Mouse (Mus musculus) embryo, embryonic 11 days (tissue): Measurements from ENCODE around the gene Atp6v1g1.

Source experiments
- DNase-seq: peaks from one replicate; pipeline ENCODE4 v3.0.0-alpha.2; 2015

The Atp6v1g1 gene

DNA sequence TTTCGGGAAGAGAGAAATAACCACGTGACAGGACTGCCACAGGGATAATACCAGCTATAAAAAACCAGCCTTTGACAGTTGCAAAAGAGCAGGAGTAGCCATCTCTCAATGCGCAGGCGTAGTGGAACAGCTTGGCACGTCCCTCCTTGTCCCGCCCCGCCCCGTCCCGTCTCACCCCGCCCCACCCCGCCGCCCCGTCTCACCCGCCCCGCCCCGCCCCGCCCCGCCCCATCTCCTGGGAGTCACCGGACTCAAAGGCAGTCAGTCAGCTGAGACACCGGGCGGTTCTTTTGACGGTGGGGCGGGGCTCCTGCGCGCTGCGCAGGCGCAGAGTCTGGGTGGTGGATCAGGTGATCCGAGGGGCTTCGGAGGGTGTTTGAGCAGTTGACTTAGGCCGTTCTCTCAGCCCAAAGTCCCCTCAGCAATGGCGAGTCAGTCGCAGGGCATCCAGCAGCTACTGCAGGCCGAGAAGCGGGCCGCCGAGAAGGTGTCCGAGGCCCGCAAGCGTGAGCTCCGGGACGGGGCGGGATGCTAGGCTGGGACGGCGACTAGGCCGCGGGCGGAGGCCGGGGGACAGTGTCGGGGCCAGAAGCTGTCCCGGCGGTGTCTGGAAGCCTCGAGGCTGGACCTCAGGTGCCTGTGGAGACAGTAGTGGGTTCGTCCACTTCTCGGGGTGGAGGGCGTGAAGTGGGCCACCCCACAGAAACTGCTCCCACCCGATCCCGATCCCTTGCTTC, at the start of gene Atp6v1g1:
Atp6v1g1 (plus strand) TSS at position 279 of the 737 bp plus-strand sequence.
- peak; percentile 96 for DNase-seq

DNA sequence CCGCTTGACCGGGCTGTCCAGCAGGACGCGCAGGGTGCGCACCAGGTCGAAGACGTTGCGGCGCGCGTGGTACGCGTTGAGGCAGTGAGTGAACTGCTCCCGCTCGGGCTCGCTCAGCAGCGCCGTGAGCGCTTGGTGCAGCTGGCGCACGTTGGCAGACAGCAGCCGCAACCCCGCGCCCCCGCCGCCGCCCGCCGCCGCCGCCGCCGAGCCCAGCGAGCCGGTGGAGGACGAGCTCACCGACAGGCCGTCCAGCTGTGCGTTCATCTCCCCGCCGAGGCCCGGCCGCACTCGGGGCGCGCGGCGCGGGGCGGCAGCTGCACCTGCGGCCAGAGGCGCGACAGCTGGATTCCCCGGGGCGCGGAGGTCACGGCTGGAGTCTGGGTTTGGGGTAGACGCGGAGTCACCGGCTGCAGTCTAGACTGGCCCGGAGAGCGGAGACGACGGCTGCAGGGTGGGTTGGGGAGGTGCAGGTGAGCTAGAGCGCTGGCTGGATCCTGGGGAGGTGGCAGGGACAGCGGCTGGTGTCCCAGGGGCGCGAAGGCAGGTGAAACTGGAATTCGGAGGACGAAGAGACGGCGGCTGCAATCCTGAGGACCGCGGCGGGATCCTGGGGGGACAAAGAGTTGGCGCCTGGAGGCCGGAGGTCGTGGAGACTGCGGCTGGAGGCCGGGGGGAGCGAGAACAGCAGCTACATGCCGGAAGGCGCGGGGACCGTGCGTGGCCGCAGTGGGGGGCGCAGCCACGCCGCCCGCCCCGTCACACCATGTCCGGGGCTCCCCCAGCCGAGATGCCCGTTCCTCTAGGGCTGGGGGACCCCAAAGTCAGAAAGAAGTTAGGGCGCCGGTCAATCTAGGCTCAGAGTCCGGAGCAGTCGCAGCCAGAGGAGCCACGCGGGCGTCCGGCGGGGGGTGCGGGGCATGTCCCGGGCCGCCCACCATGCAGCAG, 49.3 kb upstream of the Atp6v1g1 start:
- DNase-seq = peak; percentile 79

DNA sequence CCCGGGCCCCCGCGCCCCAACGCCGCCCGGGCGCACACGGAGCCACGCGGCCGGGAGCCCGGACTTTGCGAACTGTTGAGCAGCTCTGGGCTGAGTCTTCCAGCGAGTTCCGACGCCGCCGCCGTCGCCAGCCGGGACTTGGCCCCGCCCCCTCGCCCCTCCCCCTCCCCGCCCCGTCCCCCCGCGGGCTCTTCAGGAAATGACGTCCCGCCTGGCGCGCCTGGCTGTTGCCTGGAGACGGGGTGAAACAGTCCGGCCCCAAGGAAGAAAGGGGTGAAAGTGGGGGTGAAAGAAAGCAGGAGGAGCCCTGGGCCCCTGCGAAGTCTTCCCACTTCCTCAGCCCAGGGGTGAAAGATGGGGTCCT, 48.7 kb upstream of the Atp6v1g1 start, which contains the start of gene Whrn:
Whrn (minus strand) TSS at position 77 of the 364 bp plus-strand sequence.
- DNase-seq = peak; percentile 91

DNA sequence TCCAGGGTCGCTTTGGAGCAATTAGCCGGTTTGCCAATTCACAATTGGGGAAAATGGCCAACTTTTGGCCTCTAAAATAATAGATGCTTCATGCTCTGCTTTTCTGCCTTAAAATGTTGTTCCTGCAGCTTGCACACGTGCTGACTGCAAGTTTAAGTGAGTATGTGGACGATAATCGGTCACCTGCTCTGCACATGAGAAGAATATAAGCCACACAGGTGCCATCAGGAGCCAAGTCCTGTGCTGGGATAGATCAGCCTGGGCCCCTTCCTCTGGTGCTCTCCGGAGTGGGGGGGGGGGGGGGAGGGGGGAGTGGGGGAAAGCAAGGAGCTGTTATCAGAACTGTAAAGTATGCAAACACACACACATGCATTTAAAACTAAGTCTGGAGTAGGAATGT, 48.3 kb upstream of the Atp6v1g1 start:
- DNase-seq = no peak

DNA sequence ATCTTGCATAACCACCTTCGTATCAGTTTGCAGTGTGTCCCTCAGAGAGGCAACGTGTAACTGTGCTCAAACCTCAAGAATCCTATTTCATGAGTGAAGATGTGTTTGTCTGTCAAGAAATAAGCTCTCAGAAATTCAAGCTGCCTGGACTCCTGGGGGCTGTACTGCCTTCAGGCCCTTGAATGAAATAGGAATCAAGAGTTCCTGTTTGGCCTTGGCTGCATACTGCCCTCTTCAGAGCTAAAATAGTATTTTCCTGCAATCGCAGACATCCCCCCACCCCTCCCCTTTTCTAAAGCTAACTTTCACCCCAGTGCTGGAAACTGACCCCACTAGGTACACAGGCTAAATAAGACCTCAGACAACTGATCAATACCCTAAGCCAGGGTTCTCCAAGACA, 46.2 kb upstream of the Atp6v1g1 start:
- DNase-seq = peak; percentile 43

DNA sequence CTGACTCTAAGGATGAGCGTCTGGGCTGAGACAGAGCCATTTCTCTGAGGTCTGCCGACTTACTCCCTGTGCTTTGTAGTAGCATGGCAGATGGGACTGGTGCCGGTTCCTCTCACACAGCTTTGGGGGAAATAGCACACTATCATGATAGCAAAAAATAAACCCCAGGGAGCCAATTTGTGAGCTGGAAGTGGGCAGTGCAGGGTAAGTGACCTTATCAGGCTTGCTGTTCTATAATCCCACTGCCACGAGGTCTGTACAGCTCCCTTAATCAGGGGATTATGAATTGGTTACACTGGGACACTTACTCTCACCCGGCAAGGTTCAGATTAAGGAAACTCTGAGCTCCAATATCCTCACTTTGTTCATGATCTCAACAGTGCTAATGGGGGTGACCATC, 43.5 kb upstream of the Atp6v1g1 start:
- DNase-seq = no peak

DNA sequence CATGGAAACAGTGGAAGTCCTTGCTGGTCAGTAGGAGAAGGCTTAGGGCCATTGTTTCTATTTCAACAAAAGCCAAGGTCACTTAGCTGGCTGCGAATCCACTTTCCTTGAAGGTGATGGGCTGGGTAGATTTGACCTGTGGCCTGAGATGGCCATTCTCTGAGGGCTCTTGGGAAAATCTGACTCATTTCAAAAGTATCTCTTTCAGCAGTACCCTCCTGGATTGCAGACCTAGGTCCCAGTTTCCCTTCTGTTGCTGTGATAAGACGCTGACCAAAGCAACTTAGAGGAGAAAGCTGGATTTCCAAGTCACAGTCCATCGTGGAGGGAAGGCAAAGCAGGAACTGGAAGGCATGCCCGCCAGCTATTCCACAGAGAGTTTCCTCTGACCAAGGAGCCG, 40.6 kb upstream of the Atp6v1g1 start:
- DNase-seq = no peak

DNA sequence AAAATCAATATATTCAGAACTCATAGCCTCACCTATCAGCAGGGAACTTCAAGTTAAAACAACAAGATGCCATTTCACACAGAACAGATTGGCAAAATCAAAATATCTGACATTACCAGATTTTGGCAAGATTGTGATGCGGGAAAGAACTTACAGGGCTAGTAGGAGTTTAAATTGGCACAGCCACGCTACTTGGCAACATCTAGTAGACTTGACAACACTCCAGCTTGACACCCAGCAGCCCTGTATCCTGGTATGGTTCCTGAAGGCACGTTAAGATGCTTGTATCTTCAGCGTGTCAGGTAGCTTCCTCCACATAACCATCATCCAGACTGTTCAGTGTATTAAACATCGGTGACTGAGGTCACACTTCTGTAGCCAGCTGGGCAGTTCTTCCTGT, 37.1 kb upstream of the Atp6v1g1 start:
- DNase-seq = no peak

DNA sequence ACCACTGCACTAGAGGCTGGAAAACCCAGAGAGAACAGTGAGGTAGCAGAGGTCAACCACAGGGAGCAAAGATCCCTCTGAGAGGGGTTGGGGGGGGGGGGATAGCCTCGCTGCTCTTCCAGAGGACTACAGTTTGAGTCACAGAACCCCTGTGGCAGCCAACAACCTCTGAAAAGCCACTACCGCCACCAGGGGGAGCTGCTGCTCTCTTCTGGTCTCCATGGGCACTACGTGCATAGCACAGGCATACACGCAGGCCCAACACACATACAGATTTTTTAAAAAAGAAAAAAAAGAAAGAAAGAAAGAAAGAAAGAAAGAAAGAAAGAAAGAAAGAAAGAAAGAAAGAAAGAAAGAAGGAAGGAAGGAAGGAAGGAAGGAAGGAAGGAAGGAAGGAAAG, 36.3 kb upstream of the Atp6v1g1 start:
- peak; percentile 72 for DNase-seq

DNA sequence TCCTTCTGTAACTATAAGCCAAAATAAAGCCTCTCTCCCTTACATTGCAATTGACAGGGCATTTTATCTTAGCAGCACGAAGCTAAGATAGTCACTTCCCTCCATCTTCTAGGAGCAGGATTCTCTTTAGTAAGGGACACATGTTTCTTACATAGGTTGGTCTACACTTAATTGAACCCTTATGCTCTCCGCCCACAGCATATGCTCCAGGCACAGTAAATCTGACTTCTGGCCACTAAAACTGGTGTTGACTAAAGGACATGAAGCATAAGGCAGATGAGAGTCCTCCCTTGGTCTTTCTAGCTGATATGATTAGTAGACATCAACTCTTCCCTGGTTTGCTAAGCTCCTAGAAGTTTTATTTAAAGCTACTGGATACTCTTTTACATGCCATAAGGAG, 31.7 kb upstream of the Atp6v1g1 start:
- no peak for DNase-seq

DNA sequence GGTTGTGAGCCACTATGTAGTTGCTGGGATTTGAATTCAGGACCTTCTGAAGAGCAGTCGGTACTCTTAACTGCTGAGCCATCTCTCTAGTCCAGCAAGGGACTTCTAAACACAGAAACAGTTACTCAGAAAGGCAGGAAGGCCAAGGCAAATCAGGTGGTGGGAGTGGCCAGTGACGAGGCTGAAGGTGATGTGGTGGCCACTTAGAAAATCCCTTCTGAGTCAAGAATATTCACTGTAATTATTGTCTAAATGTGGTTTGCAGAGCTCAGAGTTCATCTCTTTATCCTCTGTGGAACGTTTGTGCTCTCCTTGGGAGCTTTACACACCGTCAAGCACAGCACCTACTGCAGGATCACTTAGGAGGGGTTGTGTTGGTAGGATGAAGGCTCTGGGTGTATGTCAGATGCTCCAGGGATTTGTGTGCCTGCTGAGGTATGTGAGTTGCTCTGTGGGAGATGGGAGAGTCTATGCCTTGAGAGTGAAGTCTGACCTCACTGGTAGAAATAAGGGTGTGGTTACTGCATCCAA, 30.1 kb upstream of the Atp6v1g1 start:
- no peak for DNase-seq

DNA sequence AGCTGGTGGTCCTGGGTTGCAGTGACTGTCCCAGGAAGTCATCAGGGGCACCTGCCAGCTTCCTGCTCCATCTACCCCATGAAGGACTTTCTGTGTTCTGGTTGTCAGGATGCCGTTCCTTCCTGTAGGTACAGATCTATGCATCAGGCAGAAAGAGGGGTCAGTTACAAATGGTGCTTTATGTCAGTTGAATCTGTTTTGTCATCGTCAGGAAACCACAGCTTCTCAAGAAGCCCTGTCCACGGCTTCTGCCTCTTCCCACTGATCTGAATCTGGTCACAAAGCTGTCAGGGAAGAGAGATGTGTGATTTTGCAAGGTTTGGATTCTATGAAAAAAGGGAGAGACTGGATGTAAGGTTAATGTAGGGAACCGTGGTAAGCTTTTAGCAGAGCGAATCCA, 29.6 kb upstream of the Atp6v1g1 start:
- DNase-seq = no peak

DNA sequence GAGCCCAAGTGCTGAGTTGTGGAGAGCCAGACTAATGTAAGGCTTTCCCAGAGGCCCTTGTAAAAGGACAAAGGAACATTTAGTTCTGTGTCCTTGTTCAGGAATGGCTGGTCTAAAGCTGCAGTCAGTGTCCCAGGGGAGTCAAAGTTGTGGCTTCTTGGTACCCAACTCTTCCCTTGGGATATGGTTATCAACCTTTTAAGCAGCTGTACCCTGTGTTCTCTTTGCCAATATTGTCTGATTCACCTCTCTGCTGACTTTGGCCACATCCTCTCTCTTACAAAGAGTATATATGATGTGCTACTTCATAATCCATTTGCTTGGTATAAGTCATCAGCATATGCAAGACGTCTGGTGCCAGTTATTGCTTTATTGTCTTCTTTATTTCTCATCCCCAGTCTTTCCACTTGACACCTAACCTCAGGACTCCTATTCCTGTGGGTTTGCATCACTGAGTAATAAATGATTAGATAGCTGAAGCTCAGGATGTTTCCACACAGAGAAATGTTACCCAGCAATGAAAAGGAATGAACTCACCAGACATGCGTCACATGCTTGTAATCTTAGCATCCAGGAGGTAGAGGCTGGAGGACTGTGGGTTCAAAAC, 22.7 kb upstream of the Atp6v1g1 start:
- DNase-seq = no peak

DNA sequence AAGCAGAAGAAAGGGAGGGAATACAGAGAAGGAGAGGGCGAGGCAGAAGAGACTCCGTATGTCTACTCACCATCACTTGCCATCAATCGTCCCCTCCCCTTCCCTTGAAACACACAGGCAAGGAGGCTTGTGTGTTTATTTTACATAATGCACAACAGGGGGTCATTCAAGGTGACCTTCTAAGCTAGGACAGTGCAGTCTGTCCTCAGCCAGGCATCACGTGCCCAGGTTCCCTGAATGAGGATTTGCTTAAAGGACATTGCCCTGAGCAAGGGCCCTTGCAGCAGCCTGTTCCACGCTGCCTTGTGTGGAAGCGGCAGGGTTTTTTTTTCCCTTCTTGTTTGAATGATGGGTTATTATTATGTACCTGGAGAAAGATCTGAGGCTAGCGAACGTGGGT, 19.1 kb upstream of the Atp6v1g1 start:
- DNase-seq = no peak

DNA sequence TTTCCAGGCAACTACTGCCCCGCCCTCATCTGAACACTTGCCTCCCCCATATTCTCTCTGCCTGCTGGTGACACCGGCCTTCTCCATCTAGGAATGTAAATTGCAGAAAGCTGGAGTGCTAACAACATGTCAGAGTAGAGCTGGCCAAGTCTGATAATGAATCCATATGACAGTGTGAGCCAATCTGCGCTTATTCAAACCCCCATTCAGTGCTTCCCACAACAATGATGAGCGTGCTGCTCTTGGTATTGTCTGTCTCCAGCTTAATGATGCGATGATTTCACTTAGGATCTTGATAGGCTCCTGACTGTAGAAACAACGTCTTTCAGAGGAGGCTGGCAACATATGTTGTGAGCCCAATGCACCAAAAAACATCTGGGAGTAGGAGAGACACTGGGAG, 15.6 kb upstream of the Atp6v1g1 start:
- DNase-seq = no peak

DNA sequence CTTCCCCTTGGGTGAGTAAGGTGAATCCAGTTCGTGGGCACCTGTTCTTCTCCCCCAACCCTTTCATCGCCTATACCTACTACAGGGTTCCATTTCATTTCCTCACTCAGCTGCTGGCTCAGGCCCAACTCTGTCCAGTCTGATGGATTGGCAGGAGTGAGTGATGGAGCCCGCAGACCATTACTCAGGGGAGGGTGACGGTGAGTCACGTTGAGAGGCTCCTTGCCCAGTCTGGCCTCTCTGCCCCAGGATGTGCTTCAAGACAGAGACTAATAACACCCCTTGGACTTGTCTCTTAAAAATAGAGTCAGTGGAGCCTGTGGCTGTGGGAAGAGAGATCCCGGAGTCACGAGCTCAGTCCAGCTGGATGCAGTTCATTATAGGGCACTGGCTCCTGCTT, 14.2 kb upstream of the Atp6v1g1 start:
- no peak for DNase-seq

DNA sequence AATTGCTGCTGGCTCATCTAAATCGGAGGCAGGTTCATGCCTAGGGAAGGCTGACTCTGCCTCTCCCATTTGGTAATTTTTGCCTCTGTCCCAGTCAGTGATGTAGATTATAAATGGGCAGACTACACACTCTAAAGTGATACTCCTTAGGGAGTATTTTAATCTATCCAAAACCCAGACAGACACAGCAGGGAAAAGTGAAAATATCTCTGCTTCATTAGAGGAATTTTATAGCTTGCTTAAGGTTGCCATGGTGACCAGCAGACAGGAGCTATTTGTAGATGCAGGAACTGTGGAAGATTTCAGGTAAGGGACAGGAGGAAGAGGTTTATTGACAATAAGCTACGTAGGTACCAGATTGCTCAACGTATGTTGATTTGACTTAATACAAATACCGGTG, 7.0 kb upstream of the Atp6v1g1 start:
- DNase-seq = no peak

DNA sequence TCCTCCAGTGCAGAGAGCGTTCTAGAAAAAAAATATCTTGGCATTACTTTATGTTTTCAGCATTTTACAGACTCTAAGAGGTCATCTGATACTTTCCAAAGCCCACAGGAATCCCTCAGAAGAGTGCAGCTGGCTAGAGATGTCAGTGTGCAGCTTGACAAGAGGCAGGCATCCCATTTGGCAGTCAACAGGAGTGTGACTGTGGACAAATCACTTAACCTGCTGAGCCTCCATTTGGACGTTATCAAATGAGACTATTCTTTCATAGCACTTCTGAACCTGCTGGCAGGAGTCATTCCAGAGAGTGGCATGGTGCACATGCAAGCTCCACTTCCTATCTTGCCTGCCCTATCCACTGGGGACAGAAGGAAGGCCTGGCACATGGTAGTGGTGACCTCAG, 2.4 kb upstream of the Atp6v1g1 start:
- DNase-seq = no peak

DNA sequence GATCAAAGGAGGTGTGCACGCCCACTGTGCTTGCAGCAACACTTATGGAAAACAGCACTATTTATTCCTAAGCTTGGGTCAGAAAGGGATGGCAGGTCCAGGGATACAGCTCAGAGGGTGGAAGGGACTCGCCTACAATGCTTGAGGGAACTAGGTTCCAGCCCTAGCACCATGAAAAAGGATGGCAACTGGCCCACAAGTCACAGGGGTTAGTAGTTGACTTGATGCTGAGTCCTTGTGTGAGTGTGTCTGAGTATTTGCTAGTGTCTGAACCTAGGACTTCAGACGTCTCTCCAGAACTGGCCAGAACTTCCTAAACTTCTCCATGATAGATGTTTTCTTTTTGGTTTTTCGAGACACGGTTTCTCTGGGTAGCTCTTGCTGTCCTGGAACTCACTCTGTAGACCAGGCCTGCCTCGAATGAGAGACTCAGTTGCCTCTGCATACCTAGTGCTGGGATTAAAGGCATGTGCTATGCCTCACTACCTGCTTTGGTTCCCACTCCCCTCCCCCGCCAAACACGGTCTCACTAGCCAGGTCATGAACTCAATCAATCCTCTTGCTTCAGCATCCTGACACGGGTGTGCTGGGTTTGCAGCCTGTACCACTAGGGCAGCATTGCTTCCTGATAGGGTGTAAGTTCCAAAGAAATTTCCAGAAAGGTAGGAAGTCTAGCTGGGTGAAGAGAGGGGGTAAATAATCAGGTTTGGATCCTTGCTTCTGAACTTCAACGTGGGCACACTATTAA, 652 bp upstream of the Atp6v1g1 start:
- peak; percentile 55 for DNase-seq

DNA sequence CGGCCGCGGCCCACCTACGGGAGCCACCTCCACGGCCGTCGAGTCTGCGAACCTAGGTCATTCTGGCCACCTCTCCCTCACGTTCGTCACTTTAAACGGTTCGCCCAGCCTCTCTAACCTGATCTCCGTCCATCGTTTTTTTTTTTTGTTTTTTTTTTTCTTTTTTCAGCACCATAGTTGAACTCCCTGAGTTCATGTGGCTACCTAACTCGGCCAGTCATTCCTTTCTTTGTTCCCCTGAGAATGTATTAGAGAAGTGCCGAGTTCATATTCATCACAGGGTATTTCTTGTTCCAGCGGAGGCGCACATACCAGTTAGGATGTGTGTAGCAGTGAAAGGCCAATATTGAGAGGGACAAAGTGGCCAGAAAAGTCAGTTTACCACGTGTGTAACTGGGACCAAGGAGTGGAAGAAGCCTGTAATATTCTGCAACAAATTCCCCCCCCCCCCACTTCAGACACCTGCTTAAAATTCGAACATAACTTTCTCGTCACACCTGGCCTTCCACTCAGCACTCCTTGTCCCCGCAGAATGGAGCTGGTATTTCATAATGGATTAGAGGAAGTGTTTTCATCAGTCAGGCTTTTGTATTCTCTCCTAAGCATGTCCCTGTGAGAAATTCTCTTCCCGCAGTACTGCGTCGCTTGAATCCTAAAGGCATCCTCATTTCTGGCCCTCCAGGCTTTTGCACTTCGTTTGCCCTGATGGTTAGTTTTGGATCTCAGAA, 823 bp downstream of the Atp6v1g1 start:
- DNase-seq = no peak

DNA sequence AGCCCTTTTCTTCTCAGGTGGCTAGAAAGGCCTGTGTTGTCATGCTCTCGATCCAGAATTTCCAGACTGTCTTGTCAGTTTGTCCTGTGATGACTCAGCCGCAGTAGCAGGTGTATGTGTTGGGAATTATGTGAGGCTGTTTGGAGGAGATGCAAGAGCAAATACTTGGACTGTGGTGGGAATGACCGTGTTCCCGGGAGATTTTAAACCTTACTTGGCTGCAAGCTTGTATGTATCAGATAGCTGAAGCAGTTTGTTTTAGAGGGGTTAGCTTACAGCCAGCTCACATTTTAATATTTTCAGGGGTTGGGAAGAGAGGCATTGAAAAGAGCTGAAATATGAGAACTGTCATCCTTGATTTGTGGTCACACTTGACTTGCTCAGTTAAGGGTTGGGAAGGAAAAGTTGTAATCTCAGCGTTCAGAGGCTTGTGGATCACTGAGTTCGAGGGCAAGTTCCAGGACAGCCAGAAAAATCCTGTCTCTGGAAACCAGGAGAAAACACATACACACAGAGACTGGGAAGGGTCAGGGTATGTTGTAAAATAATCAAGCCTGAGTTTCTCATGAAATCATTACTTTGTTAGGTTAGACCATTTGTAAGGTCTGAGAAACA, 2.0 kb downstream of the Atp6v1g1 start:
- DNase-seq = no peak

DNA sequence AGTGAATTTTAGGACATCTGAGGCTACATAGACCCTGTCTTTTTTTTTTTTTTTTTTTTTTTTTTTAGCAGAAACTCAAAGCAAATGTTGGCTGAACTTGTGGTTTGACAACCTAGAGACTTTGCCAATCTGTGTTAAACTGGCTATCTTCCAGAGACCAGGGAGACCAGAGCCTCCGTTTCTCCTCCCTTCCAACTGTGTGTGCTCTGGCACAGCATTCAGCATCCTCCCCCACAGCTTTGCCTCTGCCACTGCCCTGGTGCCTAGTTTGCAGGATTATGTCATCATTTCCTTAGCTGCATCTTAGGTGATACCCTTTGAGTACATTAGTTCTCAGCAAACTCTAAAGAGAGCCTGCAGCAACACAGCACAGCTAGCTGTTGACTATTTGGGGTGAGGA, 3.2 kb downstream of the Atp6v1g1 start:
- no peak for DNase-seq
